Mouse (Mus musculus) cerebellum, adult 2 months (tissue): ENCODE results near the gene Psma4.

Experiments
- CTCF ChIP-seq: fragments of 200-500 bp; IDR thresholded peaks from 2 replicates; pipeline ENCODE4 v1.5.1; 2011; ENCODE audit warnings: low read depth, mild to moderate bottlenecking, control low read depth, low read length, moderate library complexity, borderline replicate concordance; ENCODE audit not compliant: insufficient read depth
- POLR2A ChIP-seq: fragments of 200-500 bp; IDR thresholded peaks from 2 replicates; pipeline ENCODE4 v1.6.1; 2011; ENCODE audit warnings: low read length, control low read depth, borderline replicate concordance; ENCODE audit not compliant: insufficient read depth

DNA sequence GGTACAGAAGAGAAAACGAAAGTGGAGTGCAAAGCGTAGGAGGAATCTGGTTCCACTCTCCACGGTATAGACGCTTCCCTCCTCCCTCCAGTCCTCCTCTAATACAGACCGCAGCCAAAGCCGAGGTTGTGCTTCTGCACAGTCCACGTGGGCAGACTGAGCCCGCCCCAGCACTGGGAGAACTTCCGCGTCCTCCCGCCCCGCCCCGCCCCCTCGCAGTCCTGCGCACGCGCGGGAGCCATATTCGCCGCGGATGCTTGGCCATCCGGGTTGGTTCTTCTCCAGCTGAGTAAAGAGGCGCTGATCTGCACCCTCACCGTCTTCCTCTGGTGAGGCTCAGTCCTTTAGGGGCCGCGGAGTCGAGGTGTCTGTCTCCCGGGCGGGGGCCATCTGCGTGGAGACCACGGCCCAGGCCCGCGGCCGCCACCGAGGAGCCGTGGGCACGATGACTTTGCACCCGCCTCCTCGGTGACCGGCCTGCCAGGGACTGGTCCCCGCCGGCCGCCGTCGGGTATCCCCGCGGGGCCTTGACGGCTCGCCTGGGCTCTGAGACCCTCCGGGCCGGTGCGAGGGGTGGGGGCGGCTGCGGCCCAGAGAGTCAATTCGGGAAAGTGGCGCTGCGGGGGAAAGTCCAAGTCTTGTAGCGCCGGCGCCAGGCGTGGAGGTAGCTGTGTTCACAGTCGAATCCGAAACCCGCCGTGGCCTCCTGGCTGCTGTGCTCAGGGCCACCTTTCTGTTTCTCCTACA, at the start of gene Psma4, which contains the start of gene AY074887:
- peak; percentile 88 for TF ChIP-seq POLR2A
- TF ChIP-seq CTCF = no peak
